ENCODE assay signal across 28 mouse cellular contexts in genomic region chr8:127772415-127772814, GRCm38 (mm10).
"Had no signal": no experiment of that assay in that cellular context is flagged by ENCODE, and none has a peak within 500 bp of the region (broad histone marks: within the 10 kb centered on the region; RNA-seq: fewer than 3 reads in every experiment).

No protein-coding gene starts in this region.

- H3K4me2 ChIP-seq: embryonic facial prominence, embryonic 12.5 days; embryonic facial prominence, embryonic 13.5 days; embryonic facial prominence, embryonic 15.5 days; forebrain, embryonic 12.5 days; forebrain, embryonic 13.5 days; forebrain, embryonic 15.5 days had no signal

- H3K9ac ChIP-seq: embryonic facial prominence, embryonic 12.5 days; embryonic facial prominence, embryonic 13.5 days; embryonic facial prominence, embryonic 15.5 days; forebrain, embryonic 12.5 days; forebrain, embryonic 13.5 days; forebrain, embryonic 15.5 days; forebrain, postnatal 0 days had no signal

- H3K27ac ChIP-seq: embryonic facial prominence, embryonic 10.5 days; embryonic facial prominence, embryonic 12.5 days; embryonic facial prominence, embryonic 13.5 days; embryonic facial prominence, embryonic 15.5 days; forebrain, embryonic 10.5 days; forebrain, embryonic 12.5 days; forebrain, embryonic 13.5 days; forebrain, embryonic 15.5 days; gastrocnemius, adult 2 months; heart, adult 2 months had no signal

- H3K27me3 ChIP-seq: embryonic facial prominence, embryonic 12.5 days; embryonic facial prominence, embryonic 13.5 days; embryonic facial prominence, embryonic 15.5 days; forebrain, embryonic 12.5 days; forebrain, embryonic 13.5 days; forebrain, embryonic 15.5 days had no signal

- H3K4me1 ChIP-seq: embryonic facial prominence, embryonic 15.5 days had no signal

- H3K36me3 ChIP-seq: embryonic facial prominence, embryonic 10.5 days; embryonic facial prominence, embryonic 12.5 days; embryonic facial prominence, embryonic 13.5 days; embryonic facial prominence, embryonic 15.5 days; forebrain, embryonic 10.5 days; forebrain, embryonic 12.5 days; forebrain, embryonic 15.5 days had no signal

- H3K9me3 ChIP-seq: embryonic facial prominence, embryonic 10.5 days; embryonic facial prominence, embryonic 12.5 days; embryonic facial prominence, embryonic 13.5 days; embryonic facial prominence, embryonic 15.5 days; forebrain, embryonic 10.5 days; forebrain, embryonic 12.5 days; forebrain, embryonic 13.5 days had no signal

- ATAC-seq: forebrain, embryonic 13.5 days; forebrain, embryonic 14.5 days; forebrain, embryonic 15.5 days; forebrain, embryonic 16.5 days; forebrain, postnatal 0 days had no signal

- H3K4me3 ChIP-seq: embryonic facial prominence, embryonic 10.5 days; embryonic facial prominence, embryonic 12.5 days; embryonic facial prominence, embryonic 13.5 days; embryonic facial prominence, embryonic 15.5 days; erythroblast, embryonic 14.5 days; forebrain, embryonic 10.5 days; forebrain, embryonic 12.5 days; forebrain, embryonic 13.5 days; forebrain, embryonic 15.5 days; gastrocnemius, adult 2 months; heart, adult 2 months had no signal

- DNase-seq: cerebellum, adult 2 months; cerebellum, adult 8-10 months; cerebellum, adult 9-10 months; cerebellum, adult 9-11 months; cerebellum, postnatal 10 days; cerebellum, postnatal 14 days; cerebellum, postnatal 25 days; cerebellum, postnatal 36 days; embryo, embryonic 11 days; forebrain, postnatal 0 days; gastrocnemius, adult 2 months; gastrocnemius, postnatal 10 days; gastrocnemius, postnatal 14 days; gastrocnemius, postnatal 25 days; gastrocnemius, postnatal 36 days; heart, adult 18-20 months; heart, adult 2 months had no signal
